Mouse (Mus musculus) retina, adult 2 months (tissue): ENCODE measurements around the gene Cops7a.

Experiments used
- DNase-seq: peaks from one replicate; pipeline ENCODE4 v3.0.0-alpha.2; 2012; ENCODE audit warnings: low read depth, low spot score

The Cops7a gene

GRCm38 (mm10) chr6:124959960-124960359 lies 5.4 kb downstream of the Cops7a start:
- no peak for DNase-seq

- DNase-seq, result no peak
These were observed 7.2 kb downstream of the Cops7a start for GRCm38 (mm10) chr6:124958127-124958526.

GRCm38 (mm10) chr6:124955212-124955611 lies 10.1 kb downstream of the Cops7a start:
- DNase-seq, result no peak

GRCm38 (mm10) chr6:124953991-124954715 lies 11.2 kb downstream of the Cops7a start:
- no peak for DNase-seq

- no peak for DNase-seq
These were observed 21.8 kb downstream of the Cops7a start for GRCm38 (mm10) chr6:124943526-124943925.

GRCm38 (mm10) chr6:124941679-124942078 lies 23.7 kb downstream of the Cops7a start:
- no peak for DNase-seq

GRCm38 (mm10) chr6:124938554-124938953 lies 26.8 kb downstream of the Cops7a start:
- DNase-seq, result no peak

- DNase-seq, result no peak
These were observed 27.8 kb downstream of the Cops7a start for GRCm38 (mm10) chr6:124937493-124937892.

- DNase-seq, result no peak
These were observed 28.7 kb downstream of the Cops7a start for GRCm38 (mm10) chr6:124936681-124937080.

GRCm38 (mm10) chr6:124934670-124935069 lies 30.7 kb downstream of the Cops7a start:
- DNase-seq, result no peak

GRCm38 (mm10) chr6:124933127-124933526 lies 32.2 kb downstream of the Cops7a start:
- no peak for DNase-seq

- no peak for DNase-seq
These were observed 33.0 kb downstream of the Cops7a start for GRCm38 (mm10) chr6:124932314-124932695.

- DNase-seq, result no peak
These were observed 33.6 kb downstream of the Cops7a start for GRCm38 (mm10) chr6:124931525-124932313.

- peak; percentile 97 for DNase-seq
These were observed 34.4 kb downstream of the Cops7a start, which contains the start of gene Mlf2 for GRCm38 (mm10) chr6:124930754-124931524. Gene Mlf2, plus strand, starts transcription at chr6:124931386.

GRCm38 (mm10) chr6:124930231-124930630 lies 35.1 kb downstream of the Cops7a start:
- no peak for DNase-seq

- DNase-seq, result no peak
These were observed 39.4 kb downstream of the Cops7a start for GRCm38 (mm10) chr6:124925941-124926340.

GRCm38 (mm10) chr6:124925173-124925793 lies 40.1 kb downstream of the Cops7a start:
- no peak for DNase-seq

GRCm38 (mm10) chr6:124921539-124921938 lies 43.8 kb downstream of the Cops7a start:
- DNase-seq, result no peak

GRCm38 (mm10) chr6:124920318-124921085 lies 44.8 kb downstream of the Cops7a start:
- no peak for DNase-seq

- peak; percentile 67 for DNase-seq
These were observed 45.5 kb downstream of the Cops7a start, which contains the start of gene Ptms for GRCm38 (mm10) chr6:124919695-124920317. Gene Ptms, minus strand, starts transcription at chr6:124920103.
